ENCODE assay signal across 9 mouse cellular contexts in the genomic region with DNA sequence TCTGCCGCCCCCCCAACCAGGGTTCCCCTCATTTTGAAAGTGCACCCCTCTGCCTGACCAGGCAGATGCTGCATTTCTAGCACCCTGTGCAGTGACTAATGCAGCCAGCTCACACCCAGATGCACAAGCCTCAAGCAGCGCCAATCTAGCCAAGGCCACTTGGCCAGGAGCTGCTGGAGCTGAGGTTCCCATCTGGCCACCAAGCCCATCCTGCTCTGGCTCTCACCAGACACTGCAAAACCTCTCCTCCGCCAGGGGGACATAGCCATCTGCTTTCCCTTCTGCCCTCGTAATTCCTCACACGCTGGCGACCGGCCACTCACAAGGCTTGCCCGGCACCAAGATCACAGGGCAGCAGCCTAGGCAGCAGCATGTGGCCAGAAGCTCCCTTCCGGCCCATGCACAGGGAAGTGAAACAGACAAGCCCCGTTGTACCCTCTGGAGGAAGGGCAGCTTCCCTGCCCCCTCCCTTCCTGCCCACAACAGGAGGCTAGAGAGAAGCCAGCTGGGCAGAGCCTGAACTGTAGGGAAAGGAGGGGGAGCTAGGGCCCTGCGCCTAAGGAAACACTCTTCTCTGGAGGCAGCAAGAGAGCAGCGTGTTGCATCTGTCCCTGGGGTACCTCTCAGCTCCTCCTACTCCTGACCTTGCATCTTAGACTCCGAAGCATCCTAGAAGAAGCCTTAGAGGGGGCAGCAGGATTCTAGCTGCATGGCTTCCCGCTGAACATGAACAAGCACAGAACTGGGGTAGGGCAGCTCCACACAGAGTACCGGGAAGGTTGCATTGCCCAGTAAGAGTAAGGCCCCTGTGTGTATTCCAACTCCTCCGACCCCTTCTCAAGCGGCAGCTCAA.
DNase-seq lines count a peak whose midpoint lies in the region; ATAC-seq and TF ChIP-seq lines count a peak whose summit lies in the region.
"Had no signal": no experiment of that assay in that cellular context is flagged by ENCODE, and none has a peak within 500 bp of the region (broad histone marks: within the 10 kb centered on the region; RNA-seq: fewer than 3 reads in every experiment).

No protein-coding gene starts in this region.

- H3K4me1 ChIP-seq in embryonic facial prominence, embryonic 13.5 days, result peaks cover 39% of the 10 kb centered on the region
- peaks cover 9% of the 10 kb centered on the region for H3K4me1 ChIP-seq in heart, adult 2 months (ENCODE audit: control insufficient read depth, insufficient read depth, low read length)
- H3K4me1 ChIP-seq in kidney, adult 2 months (ENCODE audit: control insufficient read depth, insufficient read depth, low read length), result 0 out of 2 replicates have a peak, but pooled peaks cover 3% of the 10 kb centered on the region
- peaks cover 59% of the 10 kb centered on the region for H3K4me1 ChIP-seq in limb, embryonic 10.5 days
- peaks cover 29% of the 10 kb centered on the region for H3K4me1 ChIP-seq in midbrain, embryonic 10.5 days

- peak; percentile 75; the same call in 1 of the 2 replicates for TF ChIP-seq EP300 in heart, adult 2 months (IDR thresholded peaks at IDR 0.05; ENCODE audit: insufficient read depth, low read depth, low read length)

- peak overlapping the region; percentile 21 for H3K4me3 ChIP-seq in embryonic facial prominence, embryonic 13.5 days
- H3K4me3 ChIP-seq in heart, adult 2 months, result peak overlapping the region; percentile 1; the same call in 1 of the 2 replicates
- H3K4me3 ChIP-seq in kidney, adult 2 months (ENCODE audit: insufficient read depth, low read depth, low read length), result no peak overlapping the region
- peak overlapping the region; percentile 29 for H3K4me3 ChIP-seq in limb, embryonic 10.5 days
- H3K4me3 ChIP-seq in midbrain, embryonic 10.5 days, result peak overlapping the region; percentile 37
- H3K4me3 ChIP-seq: erythroblast, embryonic 14.5 days had no signal

- peak; percentile 82 for TF ChIP-seq CTCF in heart, adult 2 months (IDR thresholded peaks at IDR 0.05)
- peak; percentile 61 for TF ChIP-seq CTCF in kidney, adult 2 months (conservative IDR thresholded peaks at IDR 0.05; ENCODE audit: insufficient read depth, insufficient read length, low read depth, low read length)

- peak overlapping the region; percentile 55 for H3K4me2 ChIP-seq in embryonic facial prominence, embryonic 13.5 days

- H3K9ac ChIP-seq in embryonic facial prominence, embryonic 13.5 days, result peak overlapping the region; percentile 57
- H3K9ac ChIP-seq in heart, adult 2 months (ENCODE audit: low read depth, low read length), result no peak overlapping the region

- intact Hi-C loops in heart, adult 2 months (cut with DNase I), result loop anchor here (2.0 to 5.0 kb wide), 2 partner anchors 124 to 349 kb away; a partner anchor contains a TSS

- peak; percentile 54 for ATAC-seq in embryonic facial prominence, embryonic 13.5 days (ENCODE audit: insufficient number of reproducible peaks, insufficient read depth, low FRiP score, low TSS enrichment, low read depth)

- peak; percentile 85 for DNase-seq in adrenal gland, postnatal 14 days
- DNase-seq in heart, adult 2 months, result peak; percentile 81 to 87
- peak; percentile 80 for DNase-seq in kidney, adult 2 months
- peak; percentile 84 for DNase-seq in limb, embryonic 10.5 days (ENCODE audit: low spot score)
- peak; percentile 81 for DNase-seq in midbrain, embryonic 10.5 days (ENCODE audit: low spot score)
- peak; percentile 46 to 67 for DNase-seq in right cerebral cortex, postnatal 36 days (ENCODE audit: low spot score in 2 of 2)
- DNase-seq in yolk sac, embryonic 10.5 days (ENCODE audit: low spot score), result peak; percentile 47

- peak overlapping the region; percentile 44; the same call in 1 of the 2 replicates for H3K27ac ChIP-seq in embryonic facial prominence, embryonic 13.5 days
- no peak overlapping the region for H3K27ac ChIP-seq in heart, adult 2 months
- no peak overlapping the region for H3K27ac ChIP-seq in kidney, adult 2 months (ENCODE audit: insufficient read depth, low read depth, low read length)
- H3K27ac ChIP-seq in limb, embryonic 10.5 days, result peak overlapping the region; percentile 74
- H3K27ac ChIP-seq in midbrain, embryonic 10.5 days (replicated peaks), result peak overlapping the region; percentile 80

- no peaks in the 10 kb centered on the region for H3K79me2 ChIP-seq in heart, adult 2 months (replicated peaks; ENCODE audit: control insufficient read depth, insufficient read depth, low read length)

- TF ChIP-seq POLR2A in heart, adult 2 months (IDR thresholded peaks at IDR 0.05; ENCODE audit: insufficient read depth, low read depth, low read length), result no peak
- no peak for TF ChIP-seq POLR2A in kidney, adult 2 months (IDR thresholded peaks at IDR 0.05; ENCODE audit: low read depth, low read length)

- H3K36me3 ChIP-seq in embryonic facial prominence, embryonic 13.5 days, result no peaks in the 10 kb centered on the region
- H3K36me3 ChIP-seq in heart, adult 2 months (ENCODE audit: control insufficient read depth, insufficient read depth, low read length), result no peaks in the 10 kb centered on the region
- H3K36me3 ChIP-seq in kidney, adult 2 months (ENCODE audit: control insufficient read depth, insufficient read depth, low read length), result no peaks in the 10 kb centered on the region
- H3K36me3 ChIP-seq in limb, embryonic 10.5 days, result no peaks in the 10 kb centered on the region
- no peaks in the 10 kb centered on the region for H3K36me3 ChIP-seq in midbrain, embryonic 10.5 days

- WGBS in embryonic facial prominence, embryonic 13.5 days, result 13% methylated on average over 17 of the region's 17 CpGs
- 12% methylated on average over 17 of the region's 17 CpGs for WGBS in heart, adult 2 months
- 31% methylated on average over 17 of the region's 17 CpGs for WGBS in kidney, adult 2 months
- 11% methylated on average over 17 of the region's 17 CpGs for WGBS in limb, embryonic 10.5 days
- WGBS in midbrain, embryonic 10.5 days, result 15% methylated on average over 17 of the region's 17 CpGs

- no peaks in the 10 kb centered on the region for H3K9me3 ChIP-seq in embryonic facial prominence, embryonic 13.5 days
- no peaks in the 10 kb centered on the region for H3K9me3 ChIP-seq in limb, embryonic 10.5 days (replicated peaks)
- H3K9me3 ChIP-seq in midbrain, embryonic 10.5 days (replicated peaks), result no peaks in the 10 kb centered on the region

- peaks cover 30% of the 10 kb centered on the region for H3K27me3 ChIP-seq in embryonic facial prominence, embryonic 13.5 days
- no peaks in the 10 kb centered on the region for H3K27me3 ChIP-seq in heart, adult 2 months (ENCODE audit: control insufficient read depth, insufficient read depth, low read length)
- no peaks in the 10 kb centered on the region for H3K27me3 ChIP-seq in kidney, adult 2 months (replicated peaks; ENCODE audit: control insufficient read depth, insufficient read depth, low read length)
- peaks cover 70% of the 10 kb centered on the region for H3K27me3 ChIP-seq in limb, embryonic 10.5 days (ENCODE audit: low read depth, poor library complexity, severe bottlenecking)
- H3K27me3 ChIP-seq in midbrain, embryonic 10.5 days (ENCODE audit: low read depth, poor library complexity, severe bottlenecking), result peaks cover 69% of the 10 kb centered on the region

Comparison
In these comparisons a context has a peak if more than half of its experiments do, and no peak if none do; other contexts are left out.
1. H3K27ac ChIP-seq: peak in embryonic facial prominence, embryonic 13.5 days (single experiment), limb, embryonic 10.5 days (single experiment) and midbrain, embryonic 10.5 days (single experiment); none in heart, adult 2 months (single experiment) and kidney, adult 2 months (single experiment).
2. Peak in every context shown above with its lines, with median percentiles within 50 percentile points of each other: DNase-seq.